Mouse (Mus musculus): ENCODE data around the gene Sult1e1. TPM values are rescaled to one million over a fixed set of nuclear protein-coding genes. Genes with fewer than 3 reads are reported as not detected.

Gene Sult1e1
- not detected in 2 replicates for polyA plus RNA-seq (2012; rRNA removed)

DNA sequence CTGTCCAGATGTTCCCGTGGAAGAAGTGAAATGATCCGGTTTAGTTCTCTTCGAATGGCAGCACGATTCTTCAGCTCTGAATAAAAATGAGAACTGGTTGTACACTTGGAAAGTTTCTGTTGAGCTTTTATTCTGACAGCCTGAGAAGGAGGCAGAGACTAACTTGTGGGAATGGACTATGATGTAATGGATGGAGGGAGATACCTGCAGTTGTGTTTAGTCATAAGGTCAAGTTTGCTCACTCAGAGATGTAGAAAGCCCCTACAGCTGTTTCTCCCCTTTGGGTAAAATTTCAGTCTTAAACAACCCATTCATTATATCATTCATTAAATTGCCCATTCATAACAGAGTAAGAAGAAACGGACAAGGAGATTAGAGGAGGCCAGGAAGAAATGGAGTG, at the start of gene Sult1e1:
Gene Sult1e1, minus strand, starts transcription at position 101 of the 400 bp plus-strand sequence.

DNA sequence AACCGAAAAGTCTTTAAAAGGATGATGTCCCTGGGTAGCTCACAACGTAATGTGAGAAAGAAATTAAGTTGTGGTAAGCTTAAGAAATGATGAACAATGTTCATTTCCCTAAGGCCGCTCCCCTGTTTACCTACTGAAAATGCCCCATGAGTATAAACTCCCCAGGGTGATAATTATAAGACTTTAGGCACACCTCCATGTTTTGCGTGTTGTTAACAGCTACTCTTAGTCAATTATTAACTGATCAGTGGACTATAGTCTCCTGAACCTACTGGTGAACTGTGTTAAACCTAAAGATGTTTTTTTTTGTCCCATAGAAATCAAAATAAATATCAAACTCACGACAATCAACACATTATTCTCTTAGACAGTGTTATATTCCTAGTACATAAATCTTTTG, 22.5 kb downstream of the Sult1e1 start, which contains the start of gene Sult1d1:
Gene Sult1d1, minus strand, starts transcription at position 183 of the 400 bp plus-strand sequence.

DNA sequence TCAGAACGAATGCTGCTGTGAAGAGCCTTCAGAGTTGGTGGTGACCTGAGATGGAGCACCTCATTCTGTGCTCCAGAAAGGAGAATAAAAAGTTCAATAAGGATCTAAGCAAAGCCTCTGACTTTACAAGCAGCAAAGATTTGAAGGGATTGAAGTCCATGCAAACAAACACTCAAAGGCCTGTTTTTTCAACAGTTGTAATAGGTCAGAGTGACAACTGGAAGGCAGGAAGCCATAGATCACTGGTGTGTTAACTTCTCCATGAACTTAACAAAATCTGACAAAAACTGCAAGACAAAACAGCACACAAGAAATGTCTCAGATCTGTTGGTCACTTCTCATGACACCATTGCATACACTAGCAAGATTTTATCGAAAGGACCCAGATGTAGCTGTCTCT, 53.3 kb downstream of the Sult1e1 start, which contains the start of gene Sult1b1:
Gene Sult1b1, minus strand, starts transcription at position 85 of the 400 bp plus-strand sequence.

Other genes with a start within 250 kb of the Sult1e1 start
- not detected in 2 replicates for gene Ugt2b38, start 167.4 kb downstream of the Sult1e1 start, polyA plus RNA-seq (2012; rRNA removed)
- not detected in 2 replicates for gene Ugt2a2, start 109.3 kb downstream of the Sult1e1 start, polyA plus RNA-seq (2012; rRNA removed)
- gene Gm43638, start 104.8 kb downstream of the Sult1e1 start, polyA plus RNA-seq (2012; rRNA removed) = not detected in 2 replicates
- gene Ugt2a1, start 100.7 kb downstream of the Sult1e1 start, polyA plus RNA-seq (2012; rRNA removed) = not detected in 2 replicates
- 0.54 and 0.56 TPM in 2 replicates for gene Sult1b1, start 53.4 kb downstream of the Sult1e1 start, polyA plus RNA-seq (2012; rRNA removed)
- gene Sult1d1, start 22.6 kb downstream of the Sult1e1 start, polyA plus RNA-seq (2012; rRNA removed) = 1.2 and 1.4 TPM in 2 replicates
- gene Csn1s1, start 74.6 kb upstream of the Sult1e1 start, polyA plus RNA-seq (2012; rRNA removed) = not detected in 2 replicates
- gene Csn2, start 108.0 kb upstream of the Sult1e1 start, polyA plus RNA-seq (2012; rRNA removed) = not detected in 2 replicates
- not detected in 2 replicates for gene Csn1s2a, start 183.0 kb upstream of the Sult1e1 start, polyA plus RNA-seq (2012; rRNA removed)
- gene Csn1s2b, start 216.5 kb upstream of the Sult1e1 start, polyA plus RNA-seq (2012; rRNA removed) = not detected in 2 replicates
- not detected in 2 replicates for gene Prr27, start 234.1 kb upstream of the Sult1e1 start, polyA plus RNA-seq (2012; rRNA removed)

All from liver, embryonic 14 days (tissue).